Mouse (Mus musculus) heart, embryonic 12.5 days (tissue): ENCODE results near the gene Mrtfb. TPM values are rescaled to one million over a fixed set of nuclear protein-coding genes. Genes with fewer than 3 reads are reported as not detected.
A peak's percentile ranks its signal among the peaks of the same experiment; 100 is the strongest.
"Not testable (repeated sequence)": the region's sequence is repeated elsewhere in the genome, so short reads cannot be mapped to it uniquely, and the experiment has no call there.

Source experiments
- ATAC-seq: fragments of 200-750 bp; cut with Nextera tagmentation; 2 replicates; pipeline ENCODE4 v1.8.0; 2017; ENCODE audit warnings: moderate TSS enrichment, moderate library complexity; ENCODE audit not compliant: insufficient number of reproducible peaks, low FRiP score
- H3K27ac ChIP-seq: fragments of 300-500 bp; sonication (generic); 2 replicates; pipeline ENCODE4 v1.5.1; 2016; ENCODE audit warnings: mild to moderate bottlenecking, moderate library complexity; ENCODE audit not compliant: poor library complexity, severe bottlenecking
- H3K27me3 ChIP-seq: fragments of 300-500 bp; sonication (generic); replicated peaks from 2 replicates; pipeline ENCODE4 v1.6.1; 2016; ENCODE audit warnings: mild to moderate bottlenecking, moderate library complexity
- H3K36me3 ChIP-seq: fragments of 300-500 bp; sonication (generic); 2 replicates; pipeline ENCODE4 v1.6.1; 2016; ENCODE audit warnings: mild to moderate bottlenecking, moderate library complexity
- H3K4me1 ChIP-seq: fragments of 300-500 bp; sonication (generic); replicated peaks from 2 replicates; pipeline ENCODE4 v1.6.1; 2016; ENCODE audit warnings: mild to moderate bottlenecking
- H3K4me2 ChIP-seq: fragments of 300-500 bp; sonication (generic); 2 replicates; pipeline ENCODE4 v1.6.1; 2016; ENCODE audit warnings: mild to moderate bottlenecking, moderate library complexity
- H3K4me3 ChIP-seq: fragments of 300-500 bp; sonication (generic); 2 replicates; pipeline ENCODE4 v1.5.1; 2016; ENCODE audit warnings: mild to moderate bottlenecking
- H3K9ac ChIP-seq: fragments of 300-500 bp; sonication (generic); 2 replicates; pipeline ENCODE4 v1.6.1; 2016; ENCODE audit warnings: mild to moderate bottlenecking, moderate library complexity
- H3K9me3 ChIP-seq: fragments of 300-500 bp; sonication (generic); replicated peaks from 2 replicates; pipeline ENCODE4 v1.6.1; 2016; ENCODE audit warnings: mild to moderate bottlenecking, moderate library complexity
- WGBS: fragments of 180-500 bp; shearing (Covaris S2); methylation state at CpG from one replicate; pipeline ENCODE4 v1.1.7; 2016; 5-methylcytosine and 5-hydroxymethylcytosine counted together
- polyA plus RNA-seq: library from polyadenylated mRNA; unstranded; fragments of >200 nt; fragmentation: Nextera tagmentation; extraction: Ambion mirVana; gene quantifications from 2 replicates; pipeline ENCODE4 v1.2.1, GENCODE M21; 2016

Gene Mrtfb
- polyA plus RNA-seq, 1 experiment from 2014 or later: 15.2 TPM

GRCm38 (mm10) chr16:13329640-13330039 lies 73.4 kb downstream of the Mrtfb start:
- ATAC-seq: no peak
- H3K4me3 ChIP-seq: no peak overlapping the region
- peak overlapping the region; percentile 15; the same call in 1 of the 2 replicates for H3K27ac ChIP-seq
- 29% methylated on average over 3 of the region's 3 CpGs for WGBS
- peaks cover 15% of the 10 kb centered on the region for H3K36me3 ChIP-seq
- no peaks in the 10 kb centered on the region for H3K27me3 ChIP-seq
- H3K9ac ChIP-seq: no peak overlapping the region
- no peaks in the 10 kb centered on the region for H3K9me3 ChIP-seq
- H3K4me1 ChIP-seq: peaks cover 30% of the 10 kb centered on the region
- no peak overlapping the region for H3K4me2 ChIP-seq

- no peak overlapping the region for H3K4me2 ChIP-seq
- no peak overlapping the region for H3K9ac ChIP-seq
- peak; percentile 68; the same call in 1 of the 2 replicates for ATAC-seq
- H3K4me1 ChIP-seq: peaks cover 30% of the 10 kb centered on the region
- 57% methylated on average over 6 of the region's 6 CpGs for WGBS
- H3K9me3 ChIP-seq: no peaks in the 10 kb centered on the region
- no peak overlapping the region for H3K4me3 ChIP-seq
- H3K27ac ChIP-seq: peak overlapping the region; percentile 64
- no peaks in the 10 kb centered on the region for H3K27me3 ChIP-seq
- H3K36me3 ChIP-seq: peaks cover 15% of the 10 kb centered on the region
Measured at GRCm38 (mm10) chr16:13330221-13330659, 74.0 kb downstream of the Mrtfb start.

- H3K4me2 ChIP-seq: no peak overlapping the region
- H3K9ac ChIP-seq: no peak overlapping the region
- H3K27me3 ChIP-seq: no peaks in the 10 kb centered on the region
- no peak overlapping the region for H3K4me3 ChIP-seq
- H3K4me1 ChIP-seq: peaks cover 27% of the 10 kb centered on the region
- 54% methylated on average over 3 of the region's 3 CpGs for WGBS
- H3K27ac ChIP-seq: no peak overlapping the region
- H3K9me3 ChIP-seq: no peaks in the 10 kb centered on the region
- ATAC-seq: no peak
- peaks cover 9% of the 10 kb centered on the region for H3K36me3 ChIP-seq
Measured at GRCm38 (mm10) chr16:13331898-13332297, 75.6 kb downstream of the Mrtfb start.

- peaks cover 29% of the 10 kb centered on the region for H3K4me1 ChIP-seq
- WGBS: 72% methylated on average over 2 of the region's 2 CpGs
- no peak overlapping the region for H3K4me3 ChIP-seq
- H3K9ac ChIP-seq: no peak overlapping the region
- no peak overlapping the region for H3K4me2 ChIP-seq
- no peak overlapping the region for H3K27ac ChIP-seq
- H3K9me3 ChIP-seq: no peaks in the 10 kb centered on the region
- H3K27me3 ChIP-seq: no peaks in the 10 kb centered on the region
- peaks cover 5% of the 10 kb centered on the region for H3K36me3 ChIP-seq
- no peak for ATAC-seq
Measured at GRCm38 (mm10) chr16:13332536-13332935, 76.3 kb downstream of the Mrtfb start.

GRCm38 (mm10) chr16:13333781-13334341 lies 77.6 kb downstream of the Mrtfb start:
- H3K27me3 ChIP-seq: no peaks in the 10 kb centered on the region
- no peak for ATAC-seq
- peaks cover 29% of the 10 kb centered on the region for H3K4me1 ChIP-seq
- no peaks in the 10 kb centered on the region for H3K36me3 ChIP-seq
- no peak overlapping the region for H3K4me2 ChIP-seq
- 64% methylated on average over 5 of the region's 5 CpGs for WGBS
- H3K27ac ChIP-seq: no peak overlapping the region
- H3K9me3 ChIP-seq: no peaks in the 10 kb centered on the region
- no peak overlapping the region for H3K4me3 ChIP-seq
- H3K9ac ChIP-seq: no peak overlapping the region

GRCm38 (mm10) chr16:13336503-13337230 lies 80.4 kb downstream of the Mrtfb start:
- H3K4me3 ChIP-seq: no peak overlapping the region
- H3K9me3 ChIP-seq: no peaks in the 10 kb centered on the region
- H3K4me2 ChIP-seq: no peak overlapping the region
- H3K9ac ChIP-seq: no peak overlapping the region
- 45% methylated on average over 5 of the region's 5 CpGs for WGBS
- peaks cover 16% of the 10 kb centered on the region for H3K4me1 ChIP-seq
- no peaks in the 10 kb centered on the region for H3K27me3 ChIP-seq
- ATAC-seq: peak; percentile 74
- no peaks in the 10 kb centered on the region for H3K36me3 ChIP-seq
- H3K27ac ChIP-seq: no peak overlapping the region

- Histone ChIP-seq H3K9ac (no peak overlapping the region), H3K36me3 (no peaks in the 10 kb centered on the region), H3K4me1 (peaks cover 12% of the 10 kb centered on the region), H3K27me3 (no peaks in the 10 kb centered on the region), H3K4me3 (no peak overlapping the region), H3K9me3 (no peaks in the 10 kb centered on the region), H3K27ac (no peak overlapping the region), H3K4me2 (no peak overlapping the region)
- WGBS: 78% methylated on average over 4 of the region's 4 CpGs
- no peak for ATAC-seq
Measured at GRCm38 (mm10) chr16:13338094-13338493, 81.8 kb downstream of the Mrtfb start.

- no peak overlapping the region for H3K27ac ChIP-seq
- no peaks in the 10 kb centered on the region for H3K9me3 ChIP-seq
- WGBS: 80% methylated on average over 6 of the region's 6 CpGs
- no peaks in the 10 kb centered on the region for H3K27me3 ChIP-seq
- no peak for ATAC-seq
- no peak overlapping the region for H3K4me2 ChIP-seq
- H3K4me1 ChIP-seq: peaks cover 7% of the 10 kb centered on the region
- no peak overlapping the region for H3K9ac ChIP-seq
- no peaks in the 10 kb centered on the region for H3K36me3 ChIP-seq
- H3K4me3 ChIP-seq: no peak overlapping the region
Measured at GRCm38 (mm10) chr16:13339433-13339832, 83.2 kb downstream of the Mrtfb start.

GRCm38 (mm10) chr16:13345822-13346221 lies 89.5 kb downstream of the Mrtfb start:
- H3K27ac ChIP-seq, H3K9me3 ChIP-seq, H3K36me3 ChIP-seq, H3K4me3 ChIP-seq, H3K4me1 ChIP-seq, H3K4me2 ChIP-seq, H3K9ac ChIP-seq, H3K27me3 ChIP-seq, ATAC-seq: not testable (repeated sequence)
- WGBS: 91% methylated on average over 2 of the region's 2 CpGs

GRCm38 (mm10) chr16:13350729-13351128 lies 94.4 kb downstream of the Mrtfb start:
- Histone ChIP-seq H3K4me1 (peaks cover 18% of the 10 kb centered on the region), H3K4me2 (no peak overlapping the region), H3K27ac (no peak overlapping the region), H3K9me3 (no peaks in the 10 kb centered on the region), H3K36me3 (peaks cover 6% of the 10 kb centered on the region; the same call in 1 of the 2 replicates), H3K4me3 (no peak overlapping the region), H3K27me3 (no peaks in the 10 kb centered on the region), H3K9ac (no peak overlapping the region)
- 73% methylated on average over 4 of the region's 4 CpGs for WGBS
- ATAC-seq: no peak

GRCm38 (mm10) chr16:13351268-13351667 lies 95.0 kb downstream of the Mrtfb start:
- peaks cover 6% of the 10 kb centered on the region; the same call in 1 of the 2 replicates for H3K36me3 ChIP-seq
- no peak overlapping the region for H3K4me2 ChIP-seq
- ATAC-seq: no peak
- H3K27me3 ChIP-seq: no peaks in the 10 kb centered on the region
- no peak overlapping the region for H3K9ac ChIP-seq
- peaks cover 23% of the 10 kb centered on the region for H3K4me1 ChIP-seq
- no peak overlapping the region for H3K27ac ChIP-seq
- H3K9me3 ChIP-seq: no peaks in the 10 kb centered on the region
- H3K4me3 ChIP-seq: no peak overlapping the region
